Mouse (Mus musculus) monocyte, adult 5-6 weeks (primary cell): ENCODE results near the gene Iqsec1. TPM values are rescaled to one million over a fixed set of nuclear protein-coding genes. Genes with fewer than 3 reads are reported as not detected.

Experiments used
- ATAC-seq: fragments of 153-309, 156-312 bp; replicated peaks from 2 replicates; pipeline ENCODE4 v1.8.0; 2017; ENCODE audit warnings: mild to moderate bottlenecking; ENCODE audit not compliant: low TSS enrichment, insufficient number of reproducible peaks, severe bottlenecking, poor library complexity, low FRiP score
- total RNA-seq: library from RNA; stranded (forward); fragments of 200-1000, 200-491, 200-594 nt; gene quantifications from 3 replicates; pipeline ENCODE4 v1.2.3, GENCODE M21; 2017

The Iqsec1 gene
- total RNA-seq, 1 experiment from 2014 or later = 25.0 TPM

DNA sequence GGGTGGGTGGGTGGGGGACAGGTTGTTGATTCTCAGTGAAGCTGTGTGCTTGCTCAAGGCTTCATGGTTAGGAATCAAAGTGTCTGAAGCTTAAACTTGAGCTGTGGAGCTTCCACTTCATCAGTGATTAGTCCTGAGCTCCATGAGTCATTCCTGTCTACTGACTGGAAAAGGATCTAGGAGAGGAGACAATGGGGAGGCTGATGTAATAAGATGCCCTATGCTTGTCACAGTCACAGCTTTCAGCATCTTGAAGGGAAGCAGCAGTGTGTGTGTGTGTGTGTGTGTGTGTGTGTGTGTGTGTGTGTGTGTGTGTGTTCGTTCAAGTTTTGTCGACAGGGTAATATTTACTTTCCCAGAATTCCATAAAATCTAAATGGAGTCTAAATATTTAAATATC, 84.3 kb downstream of the Iqsec1 start:
- ATAC-seq = no peak

DNA sequence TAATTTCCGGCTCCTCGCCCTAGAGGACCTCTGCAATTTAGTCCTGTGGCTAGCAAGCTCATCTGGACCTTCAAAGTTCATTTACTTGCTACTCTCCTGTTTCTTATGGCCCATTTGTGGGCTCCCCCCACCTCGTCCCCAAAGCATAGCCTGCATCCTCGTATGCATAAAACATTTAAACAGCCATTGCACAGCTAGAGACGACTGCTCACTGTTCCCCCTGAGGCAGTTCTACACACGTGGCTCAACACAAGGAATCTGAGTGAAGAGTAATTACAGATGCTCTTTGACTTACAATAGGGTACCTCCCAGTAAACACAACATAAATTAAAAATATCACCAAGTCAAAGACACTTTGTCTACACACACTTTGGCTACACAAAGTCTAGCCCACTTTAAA, 88.2 kb downstream of the Iqsec1 start:
- no peak for ATAC-seq

DNA sequence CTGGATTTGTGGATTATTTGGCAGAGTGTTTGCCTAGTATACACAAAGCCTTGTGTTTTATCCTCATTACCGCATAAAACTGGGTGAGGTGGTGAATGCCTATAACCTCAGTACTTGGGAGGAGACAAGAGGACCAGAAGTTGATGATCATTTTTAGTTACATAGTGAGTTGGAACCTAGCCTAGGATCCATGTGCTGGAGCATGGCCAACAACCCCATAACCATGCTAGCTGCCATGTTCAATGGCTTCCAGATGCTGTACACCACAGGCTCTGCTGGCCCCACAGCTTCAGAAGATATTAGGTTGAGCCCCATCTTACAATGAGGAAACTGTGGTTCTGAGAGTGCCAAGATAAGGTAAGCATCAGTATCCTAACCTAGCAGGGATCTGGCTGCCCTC, 89.2 kb downstream of the Iqsec1 start:
- no peak for ATAC-seq

DNA sequence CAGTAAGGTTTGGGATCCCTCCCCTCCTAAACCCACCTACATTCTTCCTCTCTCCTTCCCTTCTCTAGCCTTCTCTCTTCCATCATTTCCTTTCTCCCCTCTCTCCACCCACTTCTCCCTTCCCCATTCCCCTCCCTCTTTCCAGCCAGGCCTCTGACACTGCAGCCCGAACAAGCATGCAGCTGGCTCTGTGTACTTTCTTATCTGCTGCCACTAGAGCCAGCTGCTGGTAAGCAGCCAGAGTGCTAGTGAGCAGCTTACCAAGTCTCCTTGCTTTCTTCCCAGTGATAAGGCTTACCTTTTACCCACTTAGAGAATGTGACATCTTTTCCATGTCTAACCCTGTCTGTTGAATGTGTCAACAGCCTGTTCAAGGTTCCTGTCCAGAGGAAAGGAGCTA, 90.4 kb downstream of the Iqsec1 start:
- no peak for ATAC-seq

DNA sequence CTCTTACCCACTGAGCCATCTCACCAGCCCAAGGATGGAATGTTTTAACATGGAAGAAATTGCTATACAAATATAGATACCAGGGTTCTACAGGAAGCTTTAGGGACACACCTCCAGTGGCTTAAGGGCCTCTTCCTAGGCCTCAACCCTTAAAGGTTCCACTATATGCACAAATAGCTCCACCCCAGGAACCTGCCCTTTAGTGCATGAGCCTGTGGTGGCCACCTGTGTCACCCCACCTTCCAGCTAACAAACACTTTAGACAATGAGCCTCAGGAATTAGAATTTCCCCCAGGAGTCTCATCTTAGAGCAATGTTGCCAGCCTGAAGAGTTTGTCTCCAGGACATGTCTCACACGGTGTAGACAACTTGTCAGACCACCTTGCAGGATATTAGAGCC, 96.1 kb downstream of the Iqsec1 start:
- ATAC-seq = no peak

DNA sequence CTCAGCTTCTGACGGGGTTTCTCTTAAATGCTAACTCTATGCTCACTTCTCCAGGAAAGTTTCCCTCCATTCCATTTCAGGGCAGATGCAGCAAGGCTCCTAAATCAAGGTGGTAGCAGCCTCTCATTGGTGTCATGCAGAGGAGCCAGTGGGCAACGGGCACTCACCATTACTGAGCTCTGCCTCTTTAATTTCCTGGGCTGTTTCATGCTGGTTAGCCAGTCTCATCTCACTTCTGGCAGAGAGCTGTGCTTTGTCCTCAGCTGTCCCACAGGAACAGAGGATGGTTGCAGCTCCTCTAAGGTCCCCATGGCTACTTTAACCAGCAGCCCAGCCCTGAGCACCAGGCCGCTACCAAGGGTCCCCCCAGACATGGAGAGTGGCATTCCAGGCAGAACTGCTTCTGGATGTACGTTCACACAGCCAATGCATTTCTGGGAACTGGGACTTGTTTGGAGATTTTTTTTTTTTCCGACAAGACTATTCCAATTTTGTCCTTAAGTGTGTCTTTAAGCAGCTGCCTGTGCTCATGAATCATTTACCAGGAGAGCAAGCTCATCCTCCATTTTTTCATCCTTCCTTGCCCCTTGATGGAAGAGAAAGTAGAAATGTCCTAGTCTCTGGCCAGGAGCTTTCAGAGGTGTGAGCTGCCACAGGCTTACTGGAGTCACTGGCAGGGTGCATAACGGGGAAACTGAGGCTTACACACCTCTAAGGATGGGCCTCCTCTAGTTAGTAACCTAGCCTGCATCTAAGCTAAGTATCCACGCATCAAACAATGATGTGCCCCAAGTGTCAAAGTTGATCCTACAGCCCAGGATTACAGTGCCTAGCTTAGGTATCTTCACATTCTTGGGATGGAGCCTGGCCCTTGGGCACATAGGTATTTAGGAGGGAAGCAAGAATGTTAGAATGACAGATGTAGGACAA, 98.9 kb downstream of the Iqsec1 start:
- ATAC-seq = no peak

DNA sequence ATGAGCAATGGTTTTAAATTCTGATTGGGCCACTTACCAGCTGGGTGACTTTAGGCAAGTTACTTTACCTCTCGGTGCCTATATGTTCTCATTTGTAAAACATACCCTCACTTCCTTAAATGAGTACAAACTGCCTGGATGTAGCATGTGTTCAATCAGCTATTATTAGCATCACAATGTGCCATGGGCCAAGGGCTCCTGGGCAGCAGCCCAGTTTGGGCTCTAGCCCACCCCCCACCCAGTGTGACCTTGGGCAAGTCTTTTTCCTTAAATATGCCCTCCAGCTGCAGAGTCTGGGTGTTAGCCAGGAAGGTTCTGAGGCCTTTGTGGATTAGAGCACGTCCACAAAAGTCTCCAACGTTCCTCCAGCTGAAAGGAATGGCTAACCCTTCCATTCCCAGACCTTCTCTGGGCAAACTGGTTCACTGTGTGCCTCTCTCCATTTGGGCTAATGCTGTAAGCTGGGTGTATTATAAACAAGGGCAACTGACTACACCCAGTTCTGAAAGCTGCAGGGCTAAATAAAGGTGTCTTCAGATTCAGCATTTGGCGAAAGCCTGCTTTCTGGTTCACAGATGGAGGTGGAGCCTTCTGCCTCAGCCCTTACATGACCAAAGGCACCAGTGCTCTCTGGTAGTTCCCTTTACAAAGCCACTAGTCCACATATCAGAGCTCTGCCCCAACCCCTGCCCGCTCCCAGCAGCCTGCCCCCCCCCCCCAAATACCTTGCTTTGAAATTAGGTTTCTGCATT, 101.3 kb downstream of the Iqsec1 start:
- ATAC-seq = no peak

DNA sequence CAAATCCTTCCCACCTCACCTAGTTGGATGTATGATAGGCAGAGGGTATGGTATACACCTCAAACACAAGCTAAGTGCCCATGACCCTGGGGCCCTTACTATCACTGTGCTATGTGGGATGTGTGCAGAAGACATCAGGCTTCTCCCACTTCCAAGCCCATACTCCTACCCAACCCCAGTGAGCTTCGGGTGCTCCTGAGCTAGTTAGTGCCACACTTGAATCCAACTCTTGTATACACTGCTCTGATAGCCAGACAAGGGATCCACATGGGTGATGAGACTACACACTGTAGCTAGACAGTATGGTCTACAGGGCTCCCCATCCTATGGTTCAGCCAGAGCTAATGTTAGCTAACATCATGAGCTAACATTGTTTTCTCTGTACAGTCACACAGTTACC, 102.9 kb downstream of the Iqsec1 start:
- no peak for ATAC-seq

DNA sequence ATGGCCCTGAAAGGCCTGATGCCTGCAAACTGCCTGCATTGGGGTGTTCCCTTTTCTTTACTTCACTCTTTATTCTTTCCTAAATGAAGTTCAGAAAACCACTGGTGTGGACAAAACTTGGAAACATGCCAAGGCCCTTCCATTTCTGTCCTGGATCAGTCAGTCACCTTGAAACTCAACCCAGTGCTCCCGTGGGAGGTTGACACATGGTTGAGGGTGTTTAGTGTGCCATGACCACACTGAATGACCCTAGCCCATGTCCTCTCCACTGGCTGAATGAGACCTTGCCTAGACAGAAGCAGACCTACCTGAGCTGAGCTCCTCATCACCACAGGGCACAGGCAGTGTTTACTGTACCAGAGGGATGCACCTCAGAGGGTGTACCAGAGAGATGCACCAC, 103.9 kb downstream of the Iqsec1 start:
- no peak for ATAC-seq

DNA sequence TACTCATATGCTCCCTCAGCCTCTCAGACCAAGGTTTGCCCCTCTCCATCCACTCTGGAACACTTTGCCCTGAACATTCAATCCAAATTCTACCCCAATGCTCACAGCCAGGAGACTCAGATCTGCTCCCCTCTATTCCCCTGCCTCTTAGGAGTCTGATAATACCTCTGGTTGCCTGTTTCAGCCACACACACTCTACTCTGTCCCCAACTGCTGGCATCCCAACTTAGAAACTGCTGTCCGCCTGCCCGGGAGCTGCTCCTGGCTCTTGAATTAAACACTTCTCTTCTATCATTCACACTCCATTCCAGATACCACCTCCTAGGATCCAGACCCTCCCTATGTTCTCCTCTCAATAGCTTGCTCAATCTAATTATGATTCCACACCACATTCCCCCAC, 107.5 kb downstream of the Iqsec1 start:
- ATAC-seq = no peak

DNA sequence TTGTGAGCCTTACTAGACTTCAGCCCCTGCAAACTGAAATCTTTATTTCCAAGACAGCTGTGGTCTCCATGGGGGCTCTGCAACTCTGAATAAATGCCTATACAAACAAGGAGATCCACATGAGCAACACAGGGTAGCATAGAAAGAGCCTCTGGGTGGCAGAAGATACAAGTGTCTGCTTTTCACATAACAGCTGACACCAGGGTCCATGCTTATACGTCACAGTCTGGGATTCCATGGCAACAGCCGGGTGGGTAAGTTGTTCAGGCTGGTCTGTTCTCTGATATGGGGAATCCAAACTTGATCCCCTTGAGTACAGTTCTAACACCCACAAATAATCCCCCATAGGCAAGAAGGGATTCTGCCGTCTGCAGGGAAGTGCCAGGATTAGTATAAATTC, 108.1 kb downstream of the Iqsec1 start:
- no peak for ATAC-seq

DNA sequence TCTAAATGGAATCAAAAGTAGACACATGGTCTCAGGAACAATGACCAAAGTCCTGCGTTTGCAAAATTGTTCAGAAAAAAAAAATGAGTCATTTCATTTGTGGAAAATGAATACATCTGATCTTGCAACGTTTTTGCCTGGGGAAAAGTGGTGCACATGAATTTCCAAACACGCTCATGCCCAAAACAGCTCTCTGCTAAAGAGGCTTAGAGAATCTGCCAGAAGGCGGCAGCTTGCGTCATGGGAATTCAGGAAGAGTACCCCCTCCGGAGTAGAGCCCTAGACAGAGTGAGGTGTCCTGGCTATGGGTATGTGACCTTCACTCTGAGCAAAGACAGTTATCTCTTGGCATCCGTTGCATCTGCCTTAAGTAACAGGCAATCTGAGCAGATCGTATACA, 116.9 kb downstream of the Iqsec1 start:
- no peak for ATAC-seq

DNA sequence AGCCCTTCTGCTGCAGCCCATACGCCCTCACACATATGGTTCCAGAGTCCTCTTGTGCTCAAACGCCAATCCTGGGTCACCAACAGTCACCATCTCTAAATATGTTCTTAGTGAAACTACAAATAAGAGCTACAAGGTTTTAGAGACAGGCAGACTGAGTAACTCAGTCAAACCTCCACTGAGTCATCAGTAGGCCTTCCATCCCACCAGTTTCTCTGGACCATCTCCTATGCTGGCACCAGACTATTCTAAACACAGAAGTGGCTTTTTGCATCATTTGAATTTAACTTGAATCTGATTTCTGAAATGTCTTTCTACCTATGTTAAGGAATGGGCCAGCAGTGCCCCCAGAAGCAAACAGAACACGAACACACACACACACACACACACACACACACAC, 120.5 kb downstream of the Iqsec1 start:
- no peak for ATAC-seq

DNA sequence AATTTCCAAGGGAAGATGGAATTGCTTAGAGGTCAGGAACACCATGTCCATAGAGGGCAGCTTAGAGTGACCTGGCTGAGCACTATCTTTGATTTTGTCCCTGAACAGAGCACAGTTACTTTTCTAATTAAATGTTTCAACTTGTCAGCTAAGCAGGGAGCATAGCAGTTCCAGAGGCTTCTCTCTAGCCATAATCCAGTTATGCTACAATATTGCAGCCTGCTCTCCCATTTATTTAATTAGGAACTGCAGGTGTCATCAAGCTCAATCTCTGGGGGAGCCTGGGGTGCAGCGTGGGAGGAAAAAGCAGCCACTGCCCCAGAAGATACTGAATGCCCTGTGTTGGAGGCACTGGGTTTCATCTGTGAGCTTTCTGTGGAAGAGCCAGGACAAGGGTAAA, 127.1 kb downstream of the Iqsec1 start:
- no peak for ATAC-seq

DNA sequence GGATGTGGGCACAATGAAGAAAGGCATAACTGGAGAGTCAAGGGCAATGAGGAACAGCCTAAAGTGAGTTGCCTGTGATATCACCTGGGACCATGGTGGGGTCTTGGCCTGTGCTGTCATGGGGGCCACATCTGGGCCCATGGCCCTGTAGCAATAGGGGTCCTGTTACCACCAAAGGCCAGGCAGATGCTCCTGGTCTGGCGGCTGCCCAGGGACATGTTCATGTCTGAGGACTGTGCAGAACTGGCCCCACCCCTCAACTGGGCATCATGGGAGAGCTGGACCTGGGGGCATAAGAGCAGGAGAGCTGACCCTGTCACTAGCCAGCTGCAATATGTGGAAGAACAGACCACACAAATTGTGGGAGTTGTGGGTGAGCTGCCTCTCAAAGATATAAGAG, 130.6 kb downstream of the Iqsec1 start:
- no peak for ATAC-seq

DNA sequence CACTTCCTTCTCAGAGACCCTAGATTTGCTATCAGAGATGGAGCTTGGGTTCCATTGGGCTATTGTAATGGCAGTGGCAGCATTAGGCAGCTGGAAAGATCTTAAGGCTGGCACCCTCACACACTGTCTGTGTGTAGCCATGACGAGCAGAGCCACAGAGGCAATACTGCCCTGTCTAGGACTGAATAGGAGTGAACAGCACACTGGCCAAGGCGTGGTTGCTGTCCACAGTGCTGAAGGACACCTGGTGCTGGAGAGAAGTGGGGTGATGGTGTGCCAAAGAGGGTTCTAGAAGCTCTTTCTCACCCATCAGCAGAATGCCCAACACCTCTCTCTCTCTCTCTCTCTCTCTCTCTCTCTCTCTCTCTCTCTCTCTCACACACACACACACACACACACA, 136.1 kb downstream of the Iqsec1 start:
- ATAC-seq = no peak

DNA sequence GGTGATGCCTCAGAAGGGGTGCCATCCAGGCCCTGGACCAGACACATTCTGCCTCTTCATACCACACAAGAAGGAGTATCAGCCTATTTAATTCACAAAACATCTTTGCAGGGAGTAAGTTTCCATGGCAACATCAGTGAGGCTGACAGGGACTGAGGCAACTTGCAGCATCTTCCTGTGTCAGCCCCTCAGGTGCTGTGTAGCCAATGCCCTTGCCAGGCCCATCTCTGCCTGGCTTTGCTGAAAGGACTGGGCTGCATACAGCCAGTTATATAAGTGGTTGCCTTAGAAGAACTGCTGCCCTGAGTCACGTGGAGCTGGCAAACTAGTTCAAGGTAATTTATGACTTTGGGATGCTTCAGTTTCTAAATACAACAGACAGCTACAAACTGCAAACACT, 140.4 kb downstream of the Iqsec1 start:
- no peak for ATAC-seq

DNA sequence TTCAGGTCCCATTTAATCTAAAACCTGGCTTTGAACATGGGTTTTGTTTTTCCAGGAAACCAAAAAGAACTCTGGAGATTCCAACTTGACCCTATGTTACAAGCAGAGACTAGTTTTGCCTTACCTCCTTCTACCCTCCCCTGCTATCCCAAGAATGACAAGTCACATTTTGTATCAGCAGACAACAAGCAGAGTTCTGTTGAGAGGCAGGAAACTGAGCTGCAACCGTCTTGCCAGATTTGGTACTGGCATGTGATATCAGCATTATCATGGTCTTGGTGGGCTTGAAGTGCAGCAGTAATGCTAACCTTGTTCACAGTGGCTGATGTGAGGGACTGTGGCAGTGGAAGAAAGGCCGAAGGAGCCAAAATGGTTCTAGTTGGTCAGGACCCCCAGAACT, 141.0 kb downstream of the Iqsec1 start:
- no peak for ATAC-seq

DNA sequence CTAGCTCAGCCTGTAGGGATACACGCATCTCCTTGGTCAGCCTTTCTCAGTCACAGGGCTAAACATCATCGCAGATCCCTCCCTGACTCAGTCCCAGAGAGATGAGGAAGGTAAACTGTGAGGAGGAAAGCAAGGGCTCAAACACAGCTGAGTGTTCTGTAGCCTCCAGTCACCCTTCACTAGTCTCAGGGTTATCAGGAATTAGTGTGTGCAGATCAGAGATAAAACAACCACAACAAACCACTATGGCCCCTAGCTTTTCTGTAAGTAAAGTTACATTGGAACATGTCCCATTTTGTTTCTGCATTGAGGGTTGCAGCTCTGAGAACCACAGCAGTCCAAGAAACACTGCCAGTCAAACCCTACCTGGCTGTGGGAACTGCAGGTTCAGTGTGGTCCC, 148.5 kb downstream of the Iqsec1 start:
- no peak for ATAC-seq

DNA sequence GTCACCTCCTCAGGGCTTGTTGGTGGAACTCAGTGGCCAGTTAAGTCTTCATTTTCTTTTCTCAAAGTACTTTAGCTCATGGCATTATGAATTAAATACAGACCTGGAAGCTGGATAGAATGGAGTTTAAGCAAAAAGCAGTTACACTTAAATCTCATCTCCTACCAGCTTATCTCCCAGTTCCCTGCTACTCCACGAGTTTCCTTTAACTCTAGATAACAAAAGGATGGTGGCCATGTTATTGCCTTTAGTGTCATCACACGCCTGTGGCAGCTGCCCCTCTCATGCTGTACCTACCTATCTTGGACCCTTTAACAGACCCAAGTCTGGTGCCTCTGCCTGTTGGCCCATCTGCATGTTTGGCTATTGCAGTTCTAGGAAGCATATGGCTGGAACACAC, 151.7 kb downstream of the Iqsec1 start:
- no peak for ATAC-seq
